Mouse (Mus musculus) cerebral cortex, adult 2 months (tissue): ENCODE results near the gene Srbd1.

ENCODE experiments used
- WGBS: fragments of 180-500 bp; shearing (Covaris S2); methylation state at CpG from one replicate; pipeline ENCODE4 v1.1.7; 2018; 5-methylcytosine and 5-hydroxymethylcytosine counted together

The Srbd1 gene

GRCm38 (mm10) chr17:86035146-86035545 lies 109.8 kb downstream of the Srbd1 start:
- WGBS: 83% methylated on average over 12 of the region's 12 CpGs

- WGBS: 87% methylated on average over 6 of the region's 6 CpGs
Observed at GRCm38 (mm10) chr17:86034641-86035040, 110.3 kb downstream of the Srbd1 start.

- 84% methylated on average over 3 of the region's 3 CpGs for WGBS
Observed at GRCm38 (mm10) chr17:86032113-86032714, 112.8 kb downstream of the Srbd1 start.

DNA sequence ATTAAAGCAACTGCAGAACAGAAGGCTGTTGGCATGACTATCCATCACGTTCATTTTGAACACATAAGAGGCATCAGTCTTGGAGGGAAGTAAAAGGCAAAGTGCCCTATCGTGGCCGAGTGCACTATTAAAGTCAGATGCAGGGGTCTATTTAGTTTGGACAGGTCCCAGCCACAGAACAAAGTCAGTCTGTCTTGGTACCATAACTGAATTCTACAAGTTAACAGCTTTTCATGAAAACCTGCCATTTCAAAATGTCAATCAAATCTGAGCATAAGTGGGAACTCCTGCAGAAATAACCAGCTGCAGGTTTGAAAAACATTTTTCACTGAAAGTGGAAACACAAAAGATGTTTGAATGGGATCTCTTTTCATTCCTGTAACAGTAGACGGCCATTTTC lies 115.0 kb downstream of the Srbd1 start:
- 72% methylated on average over 4 of the region's 4 CpGs for WGBS

- 98% methylated on average over 1 of the region's 1 CpGs for WGBS
Observed at GRCm38 (mm10) chr17:86029175-86029574, 115.8 kb downstream of the Srbd1 start.

DNA sequence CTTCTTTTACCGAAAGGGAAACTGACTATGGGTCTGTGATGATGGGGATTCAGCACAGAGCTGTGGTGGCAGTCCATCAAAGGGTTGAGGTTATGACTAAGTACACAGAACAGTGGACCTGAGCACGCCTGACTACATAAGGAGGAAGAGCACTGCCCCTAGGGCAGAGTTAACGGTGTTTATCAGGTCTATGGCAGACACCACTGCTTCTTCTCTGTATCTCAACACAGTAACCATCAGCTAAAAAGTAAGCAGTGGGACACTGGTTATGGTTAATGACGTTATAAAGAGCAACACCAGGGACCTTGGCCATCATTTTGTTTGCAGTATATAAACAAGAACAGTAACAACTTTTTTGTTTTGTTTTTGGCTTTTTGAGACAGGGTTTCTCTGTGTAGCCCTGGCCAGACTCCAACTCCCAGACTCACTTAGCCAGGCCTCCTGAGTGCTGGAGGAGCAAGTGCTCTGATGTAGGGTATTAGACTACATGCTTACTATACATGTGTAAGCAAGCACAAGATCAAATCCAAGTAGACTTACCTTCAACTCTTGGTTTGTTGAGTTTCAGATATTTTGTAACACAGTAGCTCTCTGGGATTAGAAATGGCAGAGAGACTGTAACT lies 117.3 kb downstream of the Srbd1 start:
- WGBS: 86% methylated on average over 4 of the region's 4 CpGs

DNA sequence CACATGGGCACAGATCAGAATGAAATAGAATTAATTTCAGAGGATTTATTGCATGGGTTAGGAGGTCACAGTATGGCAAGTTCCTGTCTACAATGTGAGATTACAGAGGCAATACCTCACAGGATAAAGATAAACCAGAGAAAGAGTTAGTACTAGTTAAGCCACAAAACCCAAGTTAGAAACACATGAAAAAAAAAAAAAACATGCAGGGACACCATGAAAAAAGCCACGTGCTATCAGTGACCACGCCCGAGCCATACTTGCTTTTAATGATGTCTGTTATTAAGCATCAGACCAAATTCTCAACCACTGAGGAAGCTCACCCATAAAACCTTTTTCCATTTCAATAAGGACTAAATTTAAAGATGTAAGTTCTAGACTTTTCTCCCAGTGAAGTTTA lies 120.4 kb downstream of the Srbd1 start:
- WGBS: 88% methylated on average over 3 of the region's 3 CpGs

- WGBS: 91% methylated on average over 4 of the region's 4 CpGs
Observed at GRCm38 (mm10) chr17:86022366-86022765, 122.6 kb downstream of the Srbd1 start.

DNA sequence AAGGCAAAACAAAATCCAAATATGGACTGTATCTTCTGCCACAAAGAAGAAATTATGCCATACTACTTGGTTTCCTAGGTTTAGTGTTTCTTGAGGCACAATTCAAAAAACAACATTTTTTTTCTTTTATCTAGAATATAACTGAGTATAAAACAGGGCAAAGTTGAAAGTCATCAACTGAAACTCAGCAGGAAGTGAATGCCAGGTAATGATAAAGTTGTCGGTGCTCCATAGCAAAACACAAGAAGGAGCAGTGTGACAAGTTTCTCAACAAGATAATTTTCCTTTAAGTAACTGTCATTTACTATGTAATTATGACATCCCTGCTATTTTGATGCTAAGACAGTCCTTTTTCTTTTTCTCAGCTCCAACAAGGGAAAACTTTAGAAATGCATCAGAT lies 123.2 kb downstream of the Srbd1 start:
- 92% methylated on average over 1 of the region's 1 CpGs for WGBS

- 92% methylated on average over 5 of the region's 5 CpGs for WGBS
Observed at GRCm38 (mm10) chr17:86021231-86021630, 123.7 kb downstream of the Srbd1 start.

DNA sequence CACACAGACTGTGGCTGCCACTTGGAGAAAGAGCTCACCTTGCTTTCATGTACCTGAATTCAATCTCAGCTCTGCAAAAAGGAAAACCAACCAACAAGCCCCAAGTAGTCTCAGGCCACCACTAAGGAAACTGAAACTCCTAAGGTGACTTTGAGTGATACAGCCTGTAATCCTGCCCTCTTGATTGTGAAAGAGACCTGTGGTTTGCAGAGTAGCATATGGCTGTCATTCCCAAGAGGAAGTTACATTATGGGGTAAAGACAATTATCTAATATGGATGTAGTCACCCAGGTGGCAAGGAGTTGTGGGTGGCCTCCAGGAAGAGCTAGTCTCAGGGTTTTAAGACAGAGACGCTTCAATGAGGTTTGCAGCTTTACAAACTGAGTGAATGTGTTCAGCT lies 125.2 kb downstream of the Srbd1 start:
- 87% methylated on average over 1 of the region's 1 CpGs for WGBS

- WGBS: 82% methylated on average over 4 of the region's 4 CpGs
Observed at GRCm38 (mm10) chr17:86014246-86014645, 130.7 kb downstream of the Srbd1 start.

DNA sequence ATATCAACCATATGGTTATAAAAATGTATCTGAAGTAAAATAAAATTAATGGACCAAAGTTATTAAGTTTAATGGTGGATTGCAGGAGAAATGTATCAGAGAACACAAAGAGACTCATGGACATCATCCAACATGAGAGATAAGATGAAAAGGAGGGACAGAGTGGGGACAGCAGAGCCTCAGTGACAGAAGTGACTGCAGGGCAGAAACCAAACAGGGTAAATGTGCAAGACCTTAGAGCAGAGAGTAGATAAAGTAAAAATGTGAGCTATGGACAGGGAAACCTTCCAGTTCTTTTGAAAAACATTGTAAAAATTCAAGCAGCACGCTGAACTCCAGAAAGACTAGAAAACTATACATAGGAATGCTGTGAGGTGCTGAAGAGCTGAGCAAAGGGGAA lies 132.4 kb downstream of the Srbd1 start:
- WGBS: 83% methylated on average over 1 of the region's 1 CpGs

GRCm38 (mm10) chr17:86011849-86012248 lies 133.1 kb downstream of the Srbd1 start:
- WGBS: 96% methylated on average over 3 of the region's 3 CpGs

DNA sequence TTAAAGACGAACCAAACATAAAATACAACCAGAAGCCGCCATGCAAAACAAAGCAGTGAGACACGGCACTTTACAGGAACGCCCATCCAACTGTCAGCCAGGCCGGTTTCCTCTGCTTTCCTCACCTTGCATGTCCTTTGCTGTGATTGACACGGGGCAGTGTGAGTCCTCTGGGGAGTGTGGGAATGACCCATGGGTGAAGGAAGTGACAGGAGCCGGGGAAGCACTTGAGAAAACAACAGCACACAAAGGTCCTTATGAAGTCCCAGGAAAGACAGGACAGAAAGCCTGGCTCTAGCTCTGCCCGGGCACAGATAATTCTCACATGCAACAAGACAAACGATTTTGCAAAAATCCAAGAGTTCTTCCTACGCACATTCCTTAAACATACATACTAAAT lies 136.6 kb downstream of the Srbd1 start:
- 79% methylated on average over 10 of the region's 10 CpGs for WGBS

- WGBS: 95% methylated on average over 6 of the region's 6 CpGs
Observed at GRCm38 (mm10) chr17:86002113-86002512, 142.9 kb downstream of the Srbd1 start.

GRCm38 (mm10) chr17:86001667-86002066 lies 143.3 kb downstream of the Srbd1 start:
- WGBS: 93% methylated on average over 5 of the region's 5 CpGs

DNA sequence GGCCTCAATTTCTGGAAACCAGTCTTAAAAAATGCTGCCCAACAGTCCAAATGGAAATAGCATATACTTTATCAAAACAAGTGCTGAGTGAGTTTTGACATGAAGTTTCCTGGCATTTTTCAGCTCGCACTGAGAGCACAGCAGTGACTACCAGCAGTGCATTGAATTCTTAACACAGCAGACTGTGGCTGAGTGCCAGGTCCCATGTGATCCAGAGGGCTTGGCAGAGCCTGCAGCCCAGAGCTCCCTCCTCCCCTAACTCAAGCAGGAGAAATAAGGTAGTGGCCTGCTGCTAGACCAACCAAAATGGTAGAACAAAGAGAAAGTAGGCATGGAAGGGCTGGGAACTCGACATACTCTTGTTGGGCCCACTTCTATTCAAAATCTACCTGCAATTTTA lies 149.2 kb downstream of the Srbd1 start:
- WGBS: 51% methylated on average over 2 of the region's 2 CpGs

GRCm38 (mm10) chr17:85995086-85995485 lies 149.9 kb downstream of the Srbd1 start:
- WGBS: 92% methylated on average over 4 of the region's 4 CpGs

GRCm38 (mm10) chr17:85989058-85989769 lies 155.8 kb downstream of the Srbd1 start:
- WGBS: 92% methylated on average over 12 of the region's 12 CpGs

DNA sequence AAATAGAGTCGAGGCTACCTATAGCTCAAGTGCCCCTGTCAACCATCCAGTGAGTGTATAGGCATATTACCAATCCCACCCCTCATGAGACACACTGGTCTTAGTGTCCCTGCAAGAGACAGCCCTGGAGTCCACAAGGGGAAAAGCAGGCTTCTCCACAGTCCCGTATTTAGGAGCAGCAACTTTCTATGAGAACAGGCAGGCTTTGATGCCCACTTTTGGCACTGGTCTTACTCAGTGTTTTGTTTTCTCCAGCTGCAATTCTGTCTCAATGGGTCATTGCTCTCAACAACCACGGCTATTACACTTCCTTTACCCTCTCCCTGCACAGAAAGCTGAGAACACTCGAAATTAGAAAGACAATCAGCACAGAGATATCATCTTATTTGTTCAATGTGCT lies 157.4 kb downstream of the Srbd1 start:
- 67% methylated on average over 4 of the region's 4 CpGs for WGBS

GRCm38 (mm10) chr17:85986624-85987023 lies 158.4 kb downstream of the Srbd1 start:
- 91% methylated on average over 4 of the region's 4 CpGs for WGBS

DNA sequence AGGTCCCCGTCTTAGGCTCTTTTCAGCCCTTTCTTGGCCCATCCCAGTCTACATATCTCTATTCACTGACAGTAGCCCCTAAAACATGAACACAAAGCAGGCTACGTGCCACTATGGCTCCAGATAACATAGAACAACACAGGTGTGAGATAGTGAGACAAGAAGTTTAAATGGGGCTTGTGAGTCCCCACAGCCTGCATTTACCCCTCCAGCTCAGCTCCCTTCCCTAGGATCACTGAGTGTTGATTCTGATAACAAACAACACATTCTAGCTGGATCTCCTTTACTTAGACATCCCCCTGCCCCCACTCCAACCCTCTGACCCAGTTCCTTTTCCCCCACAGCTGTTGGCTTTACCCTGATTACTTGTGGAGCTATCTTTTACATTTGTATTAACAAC lies 158.8 kb downstream of the Srbd1 start:
- 97% methylated on average over 2 of the region's 2 CpGs for WGBS
